Mouse (Mus musculus) megakaryocyte-erythroid progenitor cell, adult 5-6 weeks (primary cell): Measurements from ENCODE around the gene Cep131. TPM values are rescaled to one million over a fixed set of nuclear protein-coding genes. Genes with fewer than 3 reads are reported as not detected.

Source experiments
- ATAC-seq: replicated peaks from 2 replicates; pipeline ENCODE4 v1.8.0; 2016; ENCODE audit warnings: mild to moderate bottlenecking, inconsistent platforms; ENCODE audit not compliant: severe bottlenecking, poor library complexity, low FRiP score, low TSS enrichment
- total RNA-seq, 2 experiments: library from RNA; stranded (forward) in 1 of 2; stranded (reverse) in 1 of 2; fragments of 200-1000, 215-1000 nt in 1 of 2; fragments of >200 nt in 1 of 2; fragmentation: Nextera tagmentation in 1 of 2; gene quantifications; 2 replicates each; pipeline ENCODE4 v1.2.3; 2014 to 2017

Cep131 gene
- total RNA-seq, 2 experiments from 2014 or later: 9.6 to 18.1 TPM

DNA sequence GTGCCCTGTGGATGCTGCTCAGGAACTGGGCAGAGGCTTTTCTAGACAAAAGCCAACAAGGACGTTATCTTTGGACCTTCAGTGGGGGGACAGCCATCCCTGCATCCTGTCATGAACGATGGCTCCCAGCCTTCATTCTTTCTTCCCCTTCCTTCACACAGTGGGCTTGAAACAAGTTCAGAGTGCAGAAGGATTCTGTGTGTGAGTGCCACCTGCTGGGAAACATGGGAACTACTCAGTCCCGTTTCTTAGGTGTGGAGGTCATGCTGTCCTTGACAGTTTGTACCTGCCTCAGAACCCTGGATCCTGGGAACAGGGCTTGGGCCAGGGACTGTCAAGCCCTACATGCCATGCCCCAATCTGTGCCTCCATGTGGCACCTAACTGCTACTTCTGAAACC lies 14.4 kb upstream of the Cep131 start:
- peak; percentile 39 for ATAC-seq

GRCm38 (mm10) chr11:120098588-120099511 lies 12.2 kb upstream of the Cep131 start, which contains the start of the genes Tepsin and Ndufaf8:
Gene Tepsin, minus strand, starts transcription at chr11:120098731.
Gene Ndufaf8, plus strand, starts transcription at chr11:120098928.
- peak; percentile 95 for ATAC-seq

- peak; percentile 26; the same call in 1 of the 2 replicates for ATAC-seq
Measured at GRCm38 (mm10) chr11:120092817-120093591, 6.4 kb upstream of the Cep131 start.

DNA sequence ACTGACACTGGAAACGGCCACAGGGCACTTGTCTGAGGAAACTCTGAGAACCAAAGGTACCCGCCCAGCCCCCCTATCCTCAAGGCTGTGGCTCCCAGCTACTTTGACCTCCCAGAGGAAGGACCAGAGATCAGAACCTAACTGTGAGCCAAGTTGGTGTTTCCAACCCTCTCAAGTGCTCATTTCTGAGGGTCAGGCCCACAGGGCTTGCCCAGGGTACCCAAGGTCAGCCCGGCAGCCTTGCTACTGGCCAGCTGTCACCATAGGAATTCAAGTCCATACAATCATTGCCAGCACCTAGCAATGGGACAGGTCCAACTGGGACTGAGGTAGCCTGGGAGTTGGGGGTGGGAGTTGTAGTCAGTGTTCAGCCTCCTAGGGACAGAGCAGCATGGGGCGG lies 4.0 kb upstream of the Cep131 start:
- ATAC-seq: no peak

- 0 out of 2 replicates have a peak, but pooled peaks have one; percentile 12 for ATAC-seq
Measured at GRCm38 (mm10) chr11:120085891-120086627, 568 bp downstream of the Cep131 start.

GRCm38 (mm10) chr11:120080282-120080681 lies 6.3 kb downstream of the Cep131 start:
- no peak for ATAC-seq

DNA sequence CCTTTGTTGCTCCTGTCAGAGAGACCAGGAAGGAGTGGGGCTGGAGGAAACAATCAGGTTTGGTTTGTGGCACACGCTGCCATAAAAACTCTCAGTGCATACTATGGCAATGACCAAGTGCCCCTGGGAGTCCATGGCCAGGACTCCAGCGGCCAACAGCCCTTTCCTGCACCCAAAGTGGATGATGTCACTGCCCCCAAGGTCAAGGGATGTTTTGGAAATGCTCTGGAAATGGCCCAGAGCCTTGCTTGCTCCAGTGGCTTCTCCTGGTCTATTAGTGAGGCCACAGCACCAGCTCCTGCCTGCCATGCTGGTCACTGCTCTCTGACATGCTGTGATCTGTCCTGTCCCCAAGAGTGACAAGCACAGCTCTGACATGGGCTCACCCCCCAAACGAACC lies 10.4 kb downstream of the Cep131 start:
- no peak for ATAC-seq

DNA sequence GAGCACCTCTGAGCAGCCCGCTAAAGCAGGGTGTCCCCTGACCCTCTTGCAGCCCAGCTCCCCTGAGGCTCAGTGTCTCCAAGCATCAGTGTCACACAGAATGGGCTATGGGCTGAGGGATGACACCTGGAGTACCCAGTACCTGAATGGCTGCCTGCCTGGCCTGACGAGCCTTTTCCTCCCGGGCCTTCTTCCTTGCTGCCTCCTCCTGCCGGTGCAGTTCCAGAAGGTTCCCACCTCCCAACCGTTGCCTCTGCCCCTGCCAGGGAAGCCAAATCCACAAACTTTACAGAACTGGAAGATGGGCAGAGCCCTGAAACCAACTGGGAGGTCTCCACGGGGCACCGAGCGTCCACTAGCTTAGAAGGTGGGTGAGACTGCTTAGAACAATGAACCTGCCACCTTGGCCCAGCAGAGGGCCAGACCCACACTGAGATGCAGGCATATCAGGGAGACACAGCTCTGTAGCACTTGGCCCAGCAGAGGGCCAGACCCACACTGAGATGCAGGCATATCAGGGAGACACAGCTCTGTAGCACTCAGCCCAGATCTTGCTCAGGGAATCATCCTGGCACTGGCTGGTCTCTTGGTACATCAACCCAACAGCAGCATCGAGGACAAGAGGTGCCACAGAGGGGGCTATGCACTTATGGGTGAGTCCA lies 13.5 kb downstream of the Cep131 start:
- ATAC-seq: peak; percentile 86

GRCm38 (mm10) chr11:120071731-120072320 lies 14.8 kb downstream of the Cep131 start:
- ATAC-seq: no peak

DNA sequence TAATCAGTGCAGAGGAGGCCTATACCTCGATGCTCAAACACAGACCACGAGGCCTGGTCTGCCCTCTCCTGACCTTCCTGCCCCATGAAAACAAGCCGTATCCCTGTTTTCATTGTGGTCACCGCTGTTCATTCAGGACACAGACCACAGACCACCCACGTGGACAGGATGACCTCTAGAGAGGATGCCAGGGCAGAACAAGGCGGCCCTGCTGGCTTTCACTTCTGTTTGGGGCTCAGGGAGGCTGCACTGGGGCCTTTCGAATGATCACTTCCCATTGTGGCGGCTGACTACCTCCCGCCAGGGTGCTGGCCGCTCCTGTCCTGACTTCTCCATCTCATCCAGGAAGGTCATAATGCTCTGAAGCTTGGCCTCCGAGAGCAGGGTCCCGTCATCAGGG lies 15.6 kb downstream of the Cep131 start:
- no peak for ATAC-seq

- no peak for ATAC-seq
Measured at GRCm38 (mm10) chr11:120070286-120070930, 16.2 kb downstream of the Cep131 start.

DNA sequence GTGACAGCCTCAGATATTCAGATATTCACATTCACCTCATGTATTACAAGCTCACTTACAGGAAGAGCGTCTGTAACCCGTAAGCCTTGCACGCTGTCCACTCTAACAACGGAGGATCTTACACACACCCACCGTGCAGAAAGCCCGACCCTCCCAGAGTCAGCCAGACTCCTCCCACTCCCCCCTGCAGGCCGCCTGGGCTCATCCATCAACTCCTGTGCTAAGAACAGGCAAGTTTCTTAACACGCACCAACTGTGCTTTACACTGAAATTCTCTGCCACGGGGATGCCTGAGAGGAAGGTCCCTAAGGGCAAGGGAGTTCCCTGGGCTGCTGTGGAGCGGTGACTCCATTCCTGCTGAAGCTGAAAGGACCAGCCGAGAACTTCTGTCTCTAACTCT lies 17.4 kb downstream of the Cep131 start:
- no peak for ATAC-seq

GRCm38 (mm10) chr11:120067834-120068233 lies 18.8 kb downstream of the Cep131 start:
- ATAC-seq: no peak

GRCm38 (mm10) chr11:120065291-120065690 lies 21.3 kb downstream of the Cep131 start:
- peak; percentile 54 for ATAC-seq

- ATAC-seq: no peak
Measured at GRCm38 (mm10) chr11:120064668-120065040, 22.0 kb downstream of the Cep131 start.

- ATAC-seq: no peak
Measured at GRCm38 (mm10) chr11:120064006-120064667, 22.5 kb downstream of the Cep131 start.

- ATAC-seq: no peak
Measured at GRCm38 (mm10) chr11:120063326-120063725, 23.3 kb downstream of the Cep131 start.

DNA sequence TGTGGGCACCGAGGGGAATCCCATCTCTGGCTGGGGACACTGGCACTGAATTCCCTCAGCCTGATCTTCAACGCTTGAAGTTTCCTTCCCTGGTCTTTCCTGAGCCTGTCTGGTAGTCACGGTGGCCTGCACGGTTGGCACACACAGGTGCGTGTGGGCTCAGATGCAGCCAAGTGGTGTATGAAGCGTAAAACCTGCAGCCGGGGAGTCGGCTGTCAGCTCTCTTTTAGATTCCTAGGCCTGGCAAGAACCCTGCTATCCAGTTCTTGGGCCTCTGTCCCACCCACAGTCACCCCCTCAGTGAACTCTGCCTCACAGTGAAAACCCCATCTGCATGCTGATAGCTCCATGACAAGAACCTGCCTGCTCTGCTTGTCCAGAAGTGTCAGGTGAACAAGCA lies 26.0 kb downstream of the Cep131 start:
- no peak for ATAC-seq
